Mouse (Mus musculus) ES-E14 (cell line): Measurements from ENCODE around the gene Tespa1.

Experiments used
- MAFK ChIP-seq: IDR thresholded peaks from 2 replicates; pipeline ENCODE4 v1.6.1; 2014; ENCODE audit warnings: mild to moderate bottlenecking, low read depth, low read length, inconsistent platforms; ENCODE audit not compliant: insufficient read depth
- ZC3H11A ChIP-seq: IDR thresholded peaks from 2 replicates; pipeline ENCODE4 v1.6.1; 2012; ENCODE audit warnings: low read depth, mild to moderate bottlenecking, inconsistent platforms, low read length, borderline replicate concordance

DNA sequence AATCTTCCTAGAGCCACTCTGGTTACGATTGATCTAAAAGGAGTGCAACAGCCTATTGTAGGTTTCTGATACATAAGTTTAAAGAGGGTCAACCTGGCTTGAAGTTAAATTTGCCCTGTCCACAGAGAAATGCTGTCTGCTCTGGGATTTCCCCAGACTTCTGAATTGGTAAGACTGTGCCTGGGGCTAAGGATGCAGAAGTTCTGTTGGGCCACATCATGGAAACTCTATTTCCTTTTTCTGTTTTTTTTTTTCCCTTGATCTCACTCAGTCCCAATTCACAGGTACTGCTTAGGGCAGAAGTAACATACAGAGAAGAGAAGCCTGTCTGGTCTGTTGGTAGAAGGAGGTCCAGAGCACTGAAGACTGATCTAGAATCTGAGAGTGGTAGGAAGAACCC, 8.0 kb downstream of the Tespa1 start:
- TF ChIP-seq ZC3H11A, result no peak
- TF ChIP-seq MAFK, result no peak
